Mouse (Mus musculus): ENCODE measurements around the gene AC109138.7.
"Not testable (repeated sequence)": the region's sequence is repeated elsewhere in the genome, so short reads cannot be mapped to it uniquely, and the experiment has no call there.

AC109138.7 gene

GRCm38 (mm10) chr19:4247010-4247409 lies 32.9 kb downstream of the AC109138.7 start:
- no peak for DNase-seq (ENCODE audit: low read depth, low spot score)

GRCm38 (mm10) chr19:4248683-4249082 lies 34.5 kb downstream of the AC109138.7 start:
- not testable (repeated sequence) for DNase-seq (ENCODE audit: low read depth, low spot score)

GRCm38 (mm10) chr19:4254230-4254629 lies 40.1 kb downstream of the AC109138.7 start:
- no peak for DNase-seq (ENCODE audit: low read depth, low spot score)

- no peak for DNase-seq (ENCODE audit: low read depth, low spot score)
These were observed 41.5 kb downstream of the AC109138.7 start for GRCm38 (mm10) chr19:4255583-4256162.

GRCm38 (mm10) chr19:4257216-4257896 lies 43.2 kb downstream of the AC109138.7 start:
- DNase-seq (ENCODE audit: low read depth, low spot score), result peak; percentile 98

GRCm38 (mm10) chr19:4257897-4258252 lies 43.7 kb downstream of the AC109138.7 start:
- DNase-seq (ENCODE audit: low read depth, low spot score), result no peak

GRCm38 (mm10) chr19:4261038-4261698 lies 47.0 kb downstream of the AC109138.7 start:
- DNase-seq (ENCODE audit: low read depth, low spot score), result no peak

GRCm38 (mm10) chr19:4262756-4263155 lies 48.6 kb downstream of the AC109138.7 start:
- no peak for DNase-seq (ENCODE audit: low read depth, low spot score)

- DNase-seq (ENCODE audit: low read depth, low spot score), result peak; percentile 54
These were observed 49.5 kb downstream of the AC109138.7 start for GRCm38 (mm10) chr19:4263702-4264101.

- DNase-seq (ENCODE audit: low read depth, low spot score), result no peak
These were observed 50.1 kb downstream of the AC109138.7 start for GRCm38 (mm10) chr19:4264171-4264780.

GRCm38 (mm10) chr19:4265956-4266355 lies 51.8 kb downstream of the AC109138.7 start:
- no peak for DNase-seq (ENCODE audit: low read depth, low spot score)

- peak; percentile 90 for DNase-seq (ENCODE audit: low read depth, low spot score)
These were observed 54.6 kb downstream of the AC109138.7 start, which contains the start of gene Ssh3 for GRCm38 (mm10) chr19:4268566-4269361. Gene Ssh3 (minus strand): TSS chr19:4269180.

GRCm38 (mm10) chr19:4270187-4270586 lies 56.0 kb downstream of the AC109138.7 start:
- no peak for DNase-seq (ENCODE audit: low read depth, low spot score)

GRCm38 (mm10) chr19:4270972-4271371 lies 56.8 kb downstream of the AC109138.7 start:
- DNase-seq (ENCODE audit: low read depth, low spot score), result no peak

- DNase-seq (ENCODE audit: low read depth, low spot score), result no peak
These were observed 65.3 kb downstream of the AC109138.7 start for GRCm38 (mm10) chr19:4279487-4279886.

GRCm38 (mm10) chr19:4280425-4280824 lies 66.3 kb downstream of the AC109138.7 start:
- DNase-seq (ENCODE audit: low read depth, low spot score), result no peak
